Mouse (Mus musculus) adrenal gland, postnatal 10 days (tissue): Measurements from ENCODE around the gene Gng3. TPM values are rescaled to one million over a fixed set of nuclear protein-coding genes. Genes with fewer than 3 reads are reported as not detected.

Experiments
- DNase-seq: peaks from one replicate; pipeline ENCODE4 v3.0.0; 2021; ENCODE audit warnings: mixed read lengths
- microRNA-seq: library from miRNA; unstranded; fragments of <30 nt; microRNA quantifications from one replicate; pipeline ENCODE4 v1.2.0, GENCODE M21; 2021
- total RNA-seq, 2 experiments: library from RNA; stranded (reverse); gene quantifications; 2 replicates each; pipeline ENCODE4 v1.2.3; 2021

Gng3 gene
- total RNA-seq, 2 experiments from 2014 or later: 5.8 to 9.8 TPM

GRCm38 (mm10) chr19:8803879-8804660 is 34.9 kb downstream of the Gng3 start:
- DNase-seq: no peak

- DNase-seq: no peak
These were observed 35.7 kb downstream of the Gng3 start for GRCm38 (mm10) chr19:8803204-8803780.

- peak; percentile 93 for DNase-seq
These were observed 36.7 kb downstream of the Gng3 start, which contains the start of gene Zbtb3 for GRCm38 (mm10) chr19:8802130-8802821. TSS of gene Zbtb3 (plus strand) at chr19:8802555.

GRCm38 (mm10) chr19:8798947-8799315 is 40.1 kb downstream of the Gng3 start:
- DNase-seq: no peak

GRCm38 (mm10) chr19:8798264-8798946 is 40.6 kb downstream of the Gng3 start, which contains the start of gene Polr2g:
TSS of gene Polr2g (minus strand) at chr19:8798577.
- peak; percentile 94 for DNase-seq

- DNase-seq: no peak
These were observed 48.8 kb downstream of the Gng3 start for GRCm38 (mm10) chr19:8790171-8790570.

GRCm38 (mm10) chr19:8789171-8789570 is 49.8 kb downstream of the Gng3 start:
- no peak for DNase-seq

- DNase-seq: no peak
These were observed 50.5 kb downstream of the Gng3 start for GRCm38 (mm10) chr19:8788521-8788920.

Small RNAs within 50 kb of the gene (microRNA-seq; reads per million reads assigned to microRNA genes)
- gene Mir5136: not detected

Other genes starting within 250 kb of the Gng3 start
- 1 to 10 TPM in 1 of 2 experiments, under 1 TPM in 1; 0.58 to 1.4 TPM for gene Slc22a8, start 247.9 kb downstream of the Gng3 start, total RNA-seq
- not detected for gene Slc22a6, start 221.2 kb downstream of the Gng3 start, total RNA-seq
- gene Chrm1, start 175.4 kb downstream of the Gng3 start, total RNA-seq: 1 to 10 TPM; 2.1 to 2.5 TPM
- gene Slc3a2, start 115.8 kb downstream of the Gng3 start, total RNA-seq: 100 to 1,000 TPM in 1 of 2 experiments, 10 to 100 TPM in 1; 97.4 to 178 TPM
- gene Wdr74, start 103.4 kb downstream of the Gng3 start, total RNA-seq: 10 to 100 TPM; 51.1 to 58.8 TPM
- gene 1700092M07Rik, start 98.5 kb downstream of the Gng3 start, total RNA-seq: 1 to 10 TPM; 1.3 to 3.1 TPM
- 10 to 100 TPM; 73.8 to 75.8 TPM for gene Stx5a, start 97.8 kb downstream of the Gng3 start, total RNA-seq
- gene Nxf1, start 82.1 kb downstream of the Gng3 start, total RNA-seq: 100 to 1,000 TPM in 1 of 2 experiments, 10 to 100 TPM in 1; 88.6 to 107 TPM
- 100 to 1,000 TPM; 101 to 127 TPM for gene Tmem223, start 68.2 kb downstream of the Gng3 start, total RNA-seq
- gene Tmem179b, start 64.7 kb downstream of the Gng3 start, total RNA-seq: 10 to 100 TPM; 48.6 to 50.0 TPM
- 10 to 100 TPM; 12.4 to 19.5 TPM for gene Taf6l, start 52.8 kb downstream of the Gng3 start, total RNA-seq
- 10 to 100 TPM; 81.3 to 90.4 TPM for gene Polr2g, start 40.6 kb downstream of the Gng3 start, total RNA-seq
- 1 to 10 TPM; 2.0 to 2.3 TPM for gene Zbtb3, start 36.6 kb downstream of the Gng3 start, total RNA-seq
- 10 to 100 TPM; 25.7 to 30.7 TPM for gene Ttc9c, start 19.9 kb downstream of the Gng3 start, total RNA-seq
- 10 to 100 TPM; 58.0 to 62.7 TPM for gene Hnrnpul2, start 19.2 kb downstream of the Gng3 start, total RNA-seq
- not detected for gene AC129217.1, start 9.4 kb downstream of the Gng3 start, total RNA-seq
- gene Bscl2, start 1.7 kb downstream of the Gng3 start, total RNA-seq: 100 to 1,000 TPM; 157 to 160 TPM
- 1 to 10 TPM; 5.5 to 6.1 TPM for gene Lrrn4cl, start 11.6 kb upstream of the Gng3 start, total RNA-seq
- 100 to 1,000 TPM; 193 to 217 TPM for gene Ubxn1, start 32.3 kb upstream of the Gng3 start, total RNA-seq
- 10 to 100 TPM; 69.1 to 79.0 TPM for gene Uqcc3, start 41.7 kb upstream of the Gng3 start, total RNA-seq
- 10 to 100 TPM in 1 of 2 experiments, 1 to 10 TPM in 1; 7.4 to 10.7 TPM for gene Lbhd1, start 44.5 kb upstream of the Gng3 start, total RNA-seq
- gene Gm49403, start 44.7 kb upstream of the Gng3 start, total RNA-seq: not detected
- gene 1810009A15Rik, start 49.7 kb upstream of the Gng3 start, total RNA-seq: 10 to 100 TPM; 31.5 to 31.9 TPM
- gene Gm49416, start 49.7 kb upstream of the Gng3 start, total RNA-seq: not detected
- 10 to 100 TPM; 23.7 to 25.2 TPM for gene Ints5, start 53.8 kb upstream of the Gng3 start, total RNA-seq
- 100 to 1,000 TPM; 142 to 150 TPM for gene Ganab, start 58.9 kb upstream of the Gng3 start, total RNA-seq
- gene B3gat3, start 81.2 kb upstream of the Gng3 start, total RNA-seq: 10 to 100 TPM; 55.1 to 59.3 TPM
- gene Rom1, start 90.2 kb upstream of the Gng3 start, total RNA-seq: 10 to 100 TPM; 17.4 to 24.0 TPM
- 10 to 100 TPM; 43.6 to 53.3 TPM for gene Eml3, start 90.4 kb upstream of the Gng3 start, total RNA-seq
- 100 to 1,000 TPM in 1 of 2 experiments, 10 to 100 TPM in 1; 94.8 to 111 TPM for gene Mta2, start 102.7 kb upstream of the Gng3 start, total RNA-seq
- gene Tut1, start 114.7 kb upstream of the Gng3 start, total RNA-seq: 10 to 100 TPM; 17.4 to 19.3 TPM
- gene Eef1g, start 127.8 kb upstream of the Gng3 start, total RNA-seq: 100 to 1,000 TPM; 355 to 407 TPM
- 100 to 1,000 TPM; 146 to 184 TPM for gene Ahnak, start 150.1 kb upstream of the Gng3 start, total RNA-seq
- gene Scgb1a1, start 248.8 kb upstream of the Gng3 start, total RNA-seq: 1 to 10 TPM in 1 of 2 experiments, not detected in 1; 3.9 TPM